In the genomic region with DNA sequence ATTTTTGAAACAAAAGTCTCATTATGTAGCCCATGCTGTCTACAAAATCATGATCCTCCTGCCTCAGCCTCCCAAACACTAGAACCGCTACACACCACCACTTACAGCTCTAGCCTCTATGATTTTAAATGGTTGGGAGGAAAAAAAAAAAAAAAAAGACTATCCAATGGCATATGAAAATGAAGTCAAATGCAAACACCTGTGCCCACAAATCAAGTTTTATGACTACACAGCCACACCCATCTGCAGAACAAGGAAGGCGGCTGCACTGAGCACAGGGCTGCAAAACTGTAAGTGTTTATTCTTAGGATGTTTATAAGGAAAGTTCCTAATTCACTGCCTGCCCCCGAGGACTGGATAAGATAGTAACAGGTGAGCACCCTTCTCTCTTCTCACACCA, we compare ENCODE assay signal across 11 mouse cellular contexts.
"Had no signal": no experiment of that assay in that cellular context is flagged by ENCODE, and none has a peak within 500 bp of the region (broad histone marks: within the 10 kb centered on the region; RNA-seq: fewer than 3 reads in every experiment).

No protein-coding gene starts in this region.

- H3K9me3 ChIP-seq: limb, embryonic 13.5 days; midbrain, embryonic 13.5 days; neural tube, embryonic 12.5 days had no signal

- ATAC-seq: midbrain, embryonic 13.5 days had no signal

- H3K4me2 ChIP-seq: limb, embryonic 13.5 days; midbrain, embryonic 13.5 days; neural tube, embryonic 12.5 days had no signal

- DNase-seq: kidney, adult 11 months; left cerebral cortex, postnatal 4 days; lung, adult 18-20 months; retina, postnatal 1 day; thymus, adult 2 months; thymus, postnatal 25 days had no signal

- H3K27me3 ChIP-seq: limb, embryonic 13.5 days; midbrain, embryonic 13.5 days; neural tube, embryonic 12.5 days had no signal

- H3K4me3 ChIP-seq: layer of hippocampus, adult 2 months; limb, embryonic 13.5 days; midbrain, embryonic 13.5 days; neural tube, embryonic 12.5 days had no signal

- H3K9ac ChIP-seq: limb, embryonic 13.5 days; liver, embryonic 14.5 days; midbrain, embryonic 13.5 days; neural tube, embryonic 12.5 days had no signal

- H3K27ac ChIP-seq: layer of hippocampus, adult 2 months; limb, embryonic 13.5 days; liver, embryonic 14.5 days; midbrain, embryonic 13.5 days; neural tube, embryonic 12.5 days had no signal
